Mouse (Mus musculus) ovary, postnatal 14 days (tissue): ENCODE data around the gene Nudt21.
A peak's percentile ranks its signal among the peaks of the same experiment; 100 is the strongest.

ENCODE experiments used
- DNase-seq: peaks from one replicate; pipeline ENCODE4 v3.0.0; 2022; ENCODE audit warnings: low spot score

The Nudt21 gene

DNA sequence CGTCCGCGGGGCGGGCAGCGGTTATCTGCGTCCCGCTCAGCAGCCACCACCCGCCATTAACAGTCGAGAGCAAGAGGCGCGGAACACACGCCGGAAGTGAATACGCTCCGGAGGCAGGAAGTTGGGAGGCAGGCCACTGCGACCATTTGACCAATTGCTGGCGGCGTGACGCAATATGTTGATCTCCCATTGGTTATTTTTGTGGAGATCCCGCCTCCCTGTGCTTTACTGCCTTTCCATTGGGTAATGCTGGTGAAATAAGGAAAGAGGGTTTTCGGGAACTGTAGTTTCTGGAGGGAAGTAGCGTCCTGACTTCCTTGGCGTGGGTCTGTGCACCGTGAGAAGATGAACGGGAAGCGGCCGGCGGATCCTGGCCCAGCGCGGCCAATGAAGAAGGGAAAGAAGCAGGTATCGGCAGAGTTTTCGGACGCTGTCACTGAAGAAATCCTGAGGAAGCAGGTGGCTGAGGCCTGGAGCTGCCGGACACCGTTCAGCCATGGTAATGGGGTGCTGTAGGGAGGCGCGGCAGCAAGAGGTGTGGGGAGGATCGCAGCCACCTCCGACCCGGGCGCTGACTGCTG is at the start of gene Nudt21, which contains the start of gene Ogfod1:
Gene Nudt21, minus strand, starts transcription at position 88 of the 581 bp plus-strand sequence.
Gene Ogfod1, plus strand, starts transcription at position 255 of the 581 bp plus-strand sequence.
- peak; percentile 90 for DNase-seq

- no peak for DNase-seq
Measured at GRCm38 (mm10) chr8:94076461-94077192, 39.8 kb upstream of the Nudt21 start.

- DNase-seq, result no peak
Measured at GRCm38 (mm10) chr8:94068793-94069192, 32.0 kb upstream of the Nudt21 start.

- DNase-seq, result no peak
Measured at GRCm38 (mm10) chr8:94066121-94066863, 29.5 kb upstream of the Nudt21 start.

DNA sequence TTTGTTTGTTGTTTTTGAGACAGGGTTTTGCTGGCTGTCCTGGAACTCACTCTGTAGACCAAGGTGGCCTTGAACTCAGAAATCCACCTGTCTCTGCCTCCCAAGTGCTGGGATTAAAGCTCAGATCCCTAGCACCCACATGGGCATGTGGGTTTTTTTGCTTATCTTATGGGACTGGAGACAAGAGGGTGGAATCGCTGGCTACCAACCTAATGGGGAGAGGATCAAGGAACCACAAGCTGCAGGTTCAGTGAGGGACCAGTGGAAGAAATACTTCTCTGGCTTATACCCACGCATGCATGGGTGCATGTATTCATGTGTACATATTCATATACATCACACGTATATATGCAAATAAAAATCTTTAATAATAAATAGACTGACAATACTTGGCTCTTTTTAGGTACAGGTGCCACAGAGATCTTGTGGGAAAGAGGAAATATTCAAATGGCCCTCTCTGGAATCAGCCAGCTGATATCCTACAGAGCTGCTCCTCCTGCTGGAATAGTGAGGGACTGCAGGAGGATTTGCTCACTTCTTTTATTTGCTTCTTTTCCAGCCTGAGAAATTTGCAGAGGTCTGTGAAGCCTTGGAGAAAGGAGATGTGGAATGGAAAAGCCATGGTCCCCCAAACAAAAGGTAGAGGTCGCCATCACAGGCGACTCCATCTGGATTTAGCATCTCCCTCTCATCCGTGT is 20.5 kb upstream of the Nudt21 start:
- DNase-seq, result peak; percentile 46

GRCm38 (mm10) chr8:94052696-94053095 is 15.9 kb upstream of the Nudt21 start:
- DNase-seq, result no peak

DNA sequence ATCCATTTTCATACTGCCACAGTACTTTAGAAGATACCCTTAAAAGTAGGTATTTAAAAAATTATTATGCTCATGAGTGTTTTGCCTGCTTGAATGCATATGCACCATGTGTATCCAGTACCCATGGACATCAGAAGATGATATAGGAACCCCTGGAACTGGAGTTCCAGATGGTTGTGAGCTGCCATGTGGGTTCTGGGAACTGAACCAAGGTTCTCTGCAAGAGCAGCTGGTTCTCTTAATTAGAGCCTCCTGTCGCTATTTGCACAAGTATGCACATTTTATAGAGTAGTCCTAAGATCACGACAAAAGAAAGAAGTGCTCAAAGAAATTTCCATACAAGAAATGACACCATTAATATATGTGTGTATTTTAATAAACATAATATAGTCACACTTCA is 11.0 kb upstream of the Nudt21 start:
- no peak for DNase-seq

GRCm38 (mm10) chr8:94037806-94038205 is 975 bp upstream of the Nudt21 start:
- no peak for DNase-seq

GRCm38 (mm10) chr8:94036541-94036940 is 290 bp downstream of the Nudt21 start:
- DNase-seq, result peak; percentile 39

GRCm38 (mm10) chr8:94035200-94035599 is 1.6 kb downstream of the Nudt21 start:
- DNase-seq, result no peak

- DNase-seq, result no peak
Measured at GRCm38 (mm10) chr8:94033601-94034000, 3.2 kb downstream of the Nudt21 start.

DNA sequence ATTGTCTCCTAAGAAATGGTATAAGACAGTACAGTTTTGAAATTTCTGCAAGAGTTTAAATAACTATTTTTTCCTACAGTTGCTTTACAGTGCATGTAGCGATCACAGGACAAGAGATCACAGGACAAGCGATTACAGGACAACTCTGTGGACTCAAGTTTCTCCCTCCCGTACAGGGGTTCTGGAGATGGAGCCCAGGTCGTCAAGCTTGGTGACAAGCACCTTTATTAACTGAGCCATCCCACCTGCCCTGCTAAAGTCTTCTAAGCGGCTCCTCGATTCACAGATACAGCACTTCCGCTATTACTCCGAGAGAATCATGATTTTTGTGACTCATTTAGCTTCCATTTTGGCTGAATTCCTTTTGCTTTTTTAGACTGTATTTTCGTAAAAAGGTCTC is 7.1 kb downstream of the Nudt21 start:
- DNase-seq, result no peak

DNA sequence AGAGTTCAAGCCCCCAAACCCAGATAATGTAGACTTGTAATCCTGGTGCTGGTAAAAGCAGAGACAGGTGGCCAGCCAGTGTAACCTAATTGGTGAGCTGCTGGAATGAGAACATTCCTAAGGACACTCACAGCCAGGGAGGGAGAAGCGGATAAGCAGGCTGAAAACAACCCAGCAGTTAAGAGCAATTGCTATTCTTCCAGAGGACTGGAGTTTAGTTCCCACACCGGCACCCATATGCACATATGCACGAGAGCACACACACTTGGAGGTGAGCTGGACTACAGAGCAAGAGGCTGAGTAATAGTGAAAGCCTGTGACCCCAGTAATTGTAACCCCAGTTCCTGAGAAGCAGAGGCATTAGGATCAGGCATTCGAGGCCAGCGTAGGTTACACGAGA is 12.9 kb downstream of the Nudt21 start:
- DNase-seq, result no peak

- DNase-seq, result no peak
Measured at GRCm38 (mm10) chr8:94013026-94013612, 23.7 kb downstream of the Nudt21 start.

DNA sequence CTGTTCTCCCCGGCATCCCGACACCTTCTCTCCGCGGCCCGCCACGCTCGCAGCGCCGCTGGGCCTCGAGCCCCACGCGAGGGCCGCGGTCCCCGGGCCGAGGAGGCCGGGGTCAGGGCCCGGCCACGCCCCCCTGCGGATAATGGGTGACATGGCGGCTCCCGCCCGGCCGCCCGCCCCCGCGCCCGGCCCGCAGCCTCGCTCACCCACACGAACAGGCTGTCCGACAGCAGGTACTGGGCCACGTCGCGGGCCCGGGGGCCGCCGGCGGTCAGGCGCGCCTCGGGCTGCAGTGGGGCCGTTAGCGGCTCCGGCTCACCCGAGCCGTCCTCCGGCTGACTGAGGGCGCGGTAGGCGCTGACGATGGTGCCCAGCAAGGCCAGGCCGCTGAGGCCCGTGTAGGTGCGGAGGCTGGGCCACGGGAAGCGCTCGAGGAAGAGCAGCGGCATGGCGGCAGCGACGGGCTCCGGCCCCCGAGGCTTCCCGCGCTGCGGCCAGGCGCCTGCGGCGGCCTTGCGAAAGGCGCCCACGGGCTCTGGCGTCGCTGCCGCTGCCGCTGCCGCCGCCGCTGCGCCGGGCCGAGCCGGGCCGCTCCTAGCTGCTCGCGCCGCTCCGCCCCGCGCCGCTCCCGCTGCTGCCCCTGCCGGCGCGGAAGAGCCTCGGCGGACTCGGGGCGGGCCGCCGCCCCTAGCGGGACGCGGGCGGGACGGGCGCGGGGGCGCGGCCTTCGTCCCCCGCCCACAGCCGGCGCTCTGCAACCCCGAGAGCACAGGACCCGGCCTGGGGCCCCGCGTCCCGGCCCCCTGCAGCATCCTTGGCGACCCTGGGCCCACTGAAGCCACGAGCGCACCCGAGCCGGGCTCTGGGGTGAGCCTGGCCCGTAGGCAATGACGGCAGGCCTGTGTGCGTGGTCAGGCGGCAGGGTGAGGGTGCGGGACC is 24.5 kb downstream of the Nudt21 start, which contains the start of gene Amfr:
Gene Amfr, minus strand, starts transcription at position 830 of the 939 bp plus-strand sequence.
- DNase-seq, result peak; percentile 48

- no peak for DNase-seq
Measured at GRCm38 (mm10) chr8:94011076-94012012, 25.5 kb downstream of the Nudt21 start.

- DNase-seq, result no peak
Measured at GRCm38 (mm10) chr8:94010101-94010705, 26.6 kb downstream of the Nudt21 start.

DNA sequence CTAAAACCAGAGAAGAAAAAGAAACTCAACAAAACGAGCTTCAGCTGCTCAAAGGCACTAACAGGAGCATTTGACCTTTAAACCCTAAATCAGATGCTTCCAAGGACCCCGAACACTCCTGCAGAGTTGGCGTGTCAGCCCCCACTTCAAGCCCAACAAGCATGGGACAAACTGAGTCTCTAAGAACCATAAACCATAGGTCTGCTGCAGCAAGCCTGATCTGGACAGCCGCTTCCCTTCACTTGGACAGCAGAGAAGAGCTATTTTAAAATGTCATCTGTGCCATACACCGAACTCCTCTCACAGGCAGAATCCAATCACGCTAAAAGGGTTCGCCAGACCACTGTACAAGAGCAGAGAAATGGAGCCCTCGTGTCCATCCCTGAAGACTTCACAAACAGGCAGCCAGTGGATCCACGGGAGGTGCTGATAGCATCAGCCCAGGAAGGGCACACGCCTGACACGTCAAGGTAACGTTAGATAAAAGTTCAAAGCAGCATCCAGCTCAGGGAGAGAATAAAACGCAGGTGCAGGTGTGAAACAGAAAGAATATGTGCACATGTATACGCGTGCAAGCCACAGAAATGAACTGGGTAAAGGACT is 27.5 kb downstream of the Nudt21 start:
- DNase-seq, result no peak

GRCm38 (mm10) chr8:94004139-94004538 is 32.7 kb downstream of the Nudt21 start:
- DNase-seq, result no peak
